Mouse (Mus musculus): ENCODE data around the gene Ccl17. TPM values are rescaled to one million over a fixed set of nuclear protein-coding genes. Genes with fewer than 3 reads are reported as not detected.
A peak's percentile ranks its signal among the peaks of the same experiment; 100 is the strongest.

Gene Ccl17
- polyA plus RNA-seq, 1 experiment from 2014 or later = 0.30 TPM

DNA sequence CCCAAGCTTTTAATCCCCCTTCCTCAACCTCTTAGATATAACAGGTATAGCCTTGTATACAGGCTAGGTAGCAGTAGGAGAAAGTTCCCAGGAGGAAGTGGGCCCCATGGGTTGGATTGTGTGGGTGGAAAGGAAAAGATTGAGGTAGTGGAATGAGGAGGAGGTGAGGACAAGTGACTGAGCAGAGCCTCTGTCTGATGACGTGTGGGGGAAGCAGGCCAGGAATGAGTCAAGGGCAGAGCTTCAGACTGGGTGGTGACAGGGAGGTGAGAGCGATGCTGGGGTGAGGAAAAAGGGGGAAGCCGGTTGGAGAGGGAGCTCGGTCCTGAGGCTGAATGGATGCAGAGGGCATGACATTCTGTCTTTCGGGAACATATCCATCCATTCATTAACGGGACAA, 6.7 kb upstream of the Ccl17 start:
- Histone ChIP-seq H3K9ac (ENCODE audit: low read length) (no peak overlapping the region), H3K4me3 (replicated peaks; ENCODE audit: low read length) (no peak overlapping the region), H3K4me2 (ENCODE audit: low read depth, low read length) (no peak overlapping the region), H3K9me3 (replicated peaks; ENCODE audit: control insufficient read depth, low read length) (no peaks in the 10 kb centered on the region), H3K27ac (ENCODE audit: low read length) (no peak overlapping the region), H3K4me1 (ENCODE audit: control insufficient read depth, insufficient read depth, low read length) (no peaks in the 10 kb centered on the region), H3K36me3 (ENCODE audit: control insufficient read depth, insufficient read depth, low read length) (no peaks in the 10 kb centered on the region), H3K27me3 (ENCODE audit: control insufficient read depth, insufficient read depth, low read length) (no peaks in the 10 kb centered on the region)
- 71% methylated on average over 6 of the region's 6 CpGs for WGBS
- ATAC-seq (ENCODE audit: insufficient read depth, low FRiP score) = no peak

DNA sequence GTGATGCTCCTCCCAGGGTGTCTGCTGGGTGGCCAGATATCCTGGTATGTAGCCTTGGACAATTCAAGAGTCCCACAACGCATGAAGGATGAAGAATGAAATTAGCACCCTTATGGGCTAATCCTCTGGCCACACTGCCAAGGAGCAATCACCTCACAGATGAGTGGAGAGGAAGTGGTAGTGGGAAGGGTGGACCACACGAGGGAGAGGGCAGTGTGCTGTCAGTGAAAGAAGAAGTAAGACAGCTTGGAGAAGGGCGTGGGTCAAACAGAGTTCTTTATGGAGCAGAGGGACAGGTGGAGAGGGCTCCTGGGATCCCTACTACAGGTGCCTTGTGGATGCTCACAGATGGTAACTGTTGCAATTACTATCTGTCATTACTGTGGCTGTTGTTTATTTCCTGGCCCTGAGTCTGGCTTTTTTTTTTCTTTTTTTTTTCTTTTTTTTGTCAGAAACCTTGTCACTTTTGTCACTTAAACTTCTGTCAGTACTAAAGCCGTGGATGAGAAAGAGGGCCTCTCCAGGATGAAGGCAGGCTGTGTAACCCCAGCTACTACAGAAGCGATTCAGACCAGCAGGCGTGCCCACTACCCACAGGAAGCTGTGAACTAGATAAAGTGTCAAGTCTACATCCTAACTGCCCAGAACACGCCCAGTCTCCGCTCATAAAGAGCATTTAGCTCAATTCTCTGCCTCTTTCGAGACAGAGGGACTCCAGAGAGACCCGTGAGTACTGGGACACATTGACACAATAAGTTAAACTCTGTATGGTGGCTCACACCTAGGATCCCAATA, 5.5 kb upstream of the Ccl17 start:
- H3K4me1 ChIP-seq (ENCODE audit: control insufficient read depth, insufficient read depth, low read length) = no peaks in the 10 kb centered on the region
- H3K9ac ChIP-seq (ENCODE audit: low read length) = no peak overlapping the region
- ATAC-seq (ENCODE audit: insufficient read depth, low FRiP score) = no peak
- no peaks in the 10 kb centered on the region for H3K36me3 ChIP-seq (ENCODE audit: control insufficient read depth, insufficient read depth, low read length)
- no peak overlapping the region for H3K4me2 ChIP-seq (ENCODE audit: low read depth, low read length)
- H3K27ac ChIP-seq (ENCODE audit: low read length) = no peak overlapping the region
- H3K27me3 ChIP-seq (ENCODE audit: control insufficient read depth, insufficient read depth, low read length) = no peaks in the 10 kb centered on the region
- WGBS = 64% methylated on average over 10 of the region's 10 CpGs
- no peak overlapping the region for H3K4me3 ChIP-seq (replicated peaks; ENCODE audit: low read length)
- no peaks in the 10 kb centered on the region for H3K9me3 ChIP-seq (replicated peaks; ENCODE audit: control insufficient read depth, low read length)

DNA sequence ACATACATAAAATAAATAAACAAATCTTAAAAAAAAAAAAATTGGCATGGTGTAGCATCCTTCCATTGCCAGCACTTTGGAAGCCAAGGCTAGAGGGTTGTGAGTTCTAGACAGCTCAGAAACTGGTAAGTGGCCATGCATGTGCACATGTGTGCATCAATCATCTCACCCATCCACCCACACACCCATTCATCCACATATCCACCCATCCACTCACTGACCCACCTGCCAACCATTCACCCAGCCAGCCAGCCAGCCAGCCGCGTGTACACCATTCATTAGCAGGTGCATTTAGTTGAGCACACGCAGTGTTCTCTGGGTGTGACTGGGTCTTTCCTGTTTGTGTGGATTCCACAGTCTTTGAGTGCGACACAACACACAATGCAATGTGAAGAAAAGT, 4.4 kb upstream of the Ccl17 start:
- no peak overlapping the region for H3K27ac ChIP-seq (ENCODE audit: low read length)
- no peak overlapping the region for H3K9ac ChIP-seq (ENCODE audit: low read length)
- 71% methylated on average over 4 of the region's 4 CpGs for whole genome bisulfite sequencing
- H3K4me3 ChIP-seq (replicated peaks; ENCODE audit: low read length) = no peak overlapping the region
- H3K4me2 ChIP-seq (ENCODE audit: low read depth, low read length) = no peak overlapping the region
- H3K9me3 ChIP-seq (replicated peaks; ENCODE audit: control insufficient read depth, low read length) = no peaks in the 10 kb centered on the region
- H3K27me3 ChIP-seq (ENCODE audit: control insufficient read depth, insufficient read depth, low read length) = no peaks in the 10 kb centered on the region
- H3K36me3 ChIP-seq (ENCODE audit: control insufficient read depth, insufficient read depth, low read length) = no peaks in the 10 kb centered on the region
- no peak for ATAC-seq (ENCODE audit: insufficient read depth, low FRiP score)
- H3K4me1 ChIP-seq (ENCODE audit: control insufficient read depth, insufficient read depth, low read length) = no peaks in the 10 kb centered on the region

DNA sequence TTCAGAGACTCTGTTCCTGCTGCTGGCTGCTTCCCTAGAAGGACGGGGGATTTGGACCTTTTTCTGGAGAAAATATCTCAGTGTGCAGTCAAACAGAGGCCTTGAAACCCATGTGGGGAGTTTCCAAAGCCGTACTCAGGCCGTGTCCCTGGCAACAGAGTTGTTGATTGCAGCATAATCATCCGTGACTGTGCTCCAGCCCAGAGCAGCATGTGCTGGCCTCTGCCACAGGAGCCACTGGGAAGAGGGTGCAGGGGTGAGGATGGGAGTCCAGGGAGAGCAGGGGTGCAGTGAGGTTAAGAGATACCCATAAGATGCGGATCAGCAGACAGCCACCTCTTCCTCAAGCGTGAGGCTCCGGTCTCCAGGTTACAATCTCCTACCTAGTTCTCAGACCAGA, 2.7 kb upstream of the Ccl17 start:
- Histone ChIP-seq H3K36me3 (ENCODE audit: control insufficient read depth, insufficient read depth, low read length) (no peaks in the 10 kb centered on the region), H3K4me2 (ENCODE audit: low read depth, low read length) (no peak overlapping the region), H3K9me3 (replicated peaks; ENCODE audit: control insufficient read depth, low read length) (no peaks in the 10 kb centered on the region), H3K9ac (ENCODE audit: low read length) (no peak overlapping the region), H3K4me3 (replicated peaks; ENCODE audit: low read length) (no peak overlapping the region), H3K4me1 (ENCODE audit: control insufficient read depth, insufficient read depth, low read length) (no peaks in the 10 kb centered on the region), H3K27ac (ENCODE audit: low read length) (no peak overlapping the region), H3K27me3 (ENCODE audit: control insufficient read depth, insufficient read depth, low read length) (no peaks in the 10 kb centered on the region)
- 65% methylated on average over 7 of the region's 7 CpGs for WGBS
- ATAC-seq (ENCODE audit: insufficient read depth, low FRiP score) = no peak

DNA sequence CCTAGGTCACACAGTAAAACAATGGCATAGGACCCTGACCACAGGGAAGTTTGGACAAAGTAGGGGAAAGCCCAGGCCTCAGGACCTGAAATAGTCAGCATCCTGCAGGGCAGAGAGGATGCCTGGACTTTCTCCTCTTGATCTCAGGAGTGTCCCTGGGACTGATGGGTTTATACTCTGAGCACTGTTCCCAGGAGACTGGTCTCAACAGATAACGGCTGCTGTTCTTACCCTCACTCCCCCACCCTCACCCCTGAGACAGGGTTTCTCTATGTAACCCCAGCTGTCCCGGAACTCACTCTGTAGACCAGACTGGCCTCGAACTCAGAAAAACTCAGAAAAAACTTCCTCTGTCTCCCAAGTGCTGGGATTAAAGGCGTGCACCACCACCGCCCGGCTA, 1.9 kb upstream of the Ccl17 start:
- Histone ChIP-seq H3K4me2 (ENCODE audit: low read depth, low read length) (no peak overlapping the region), H3K27me3 (ENCODE audit: control insufficient read depth, insufficient read depth, low read length) (no peaks in the 10 kb centered on the region), H3K27ac (ENCODE audit: low read length) (no peak overlapping the region), H3K4me1 (ENCODE audit: control insufficient read depth, insufficient read depth, low read length) (no peaks in the 10 kb centered on the region), H3K36me3 (ENCODE audit: control insufficient read depth, insufficient read depth, low read length) (no peaks in the 10 kb centered on the region), H3K9ac (ENCODE audit: low read length) (no peak overlapping the region), H3K4me3 (replicated peaks; ENCODE audit: low read length) (no peak overlapping the region), H3K9me3 (replicated peaks; ENCODE audit: control insufficient read depth, low read length) (no peaks in the 10 kb centered on the region)
- 71% methylated on average over 6 of the region's 6 CpGs for WGBS
- ATAC-seq (ENCODE audit: insufficient read depth, low FRiP score) = no peak

DNA sequence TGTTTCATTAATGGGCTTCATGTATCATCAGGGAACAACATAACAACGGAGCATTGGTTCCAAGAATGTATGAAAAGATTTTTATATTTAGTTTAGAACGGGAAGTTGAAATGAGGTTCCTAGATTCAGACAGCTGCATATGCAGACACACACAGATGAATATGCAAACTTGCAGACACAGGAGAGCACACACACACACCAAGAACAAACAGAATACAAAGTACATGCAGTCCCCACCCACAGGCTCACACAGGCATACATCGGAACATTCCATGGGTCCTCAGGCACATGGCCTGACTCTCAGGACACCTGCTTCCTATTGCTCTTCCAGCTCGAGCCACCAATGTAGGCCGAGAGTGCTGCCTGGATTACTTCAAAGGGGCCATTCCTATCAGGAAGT, 602 bp downstream of the Ccl17 start:
- 72% methylated on average over 5 of the region's 5 CpGs for WGBS

DNA sequence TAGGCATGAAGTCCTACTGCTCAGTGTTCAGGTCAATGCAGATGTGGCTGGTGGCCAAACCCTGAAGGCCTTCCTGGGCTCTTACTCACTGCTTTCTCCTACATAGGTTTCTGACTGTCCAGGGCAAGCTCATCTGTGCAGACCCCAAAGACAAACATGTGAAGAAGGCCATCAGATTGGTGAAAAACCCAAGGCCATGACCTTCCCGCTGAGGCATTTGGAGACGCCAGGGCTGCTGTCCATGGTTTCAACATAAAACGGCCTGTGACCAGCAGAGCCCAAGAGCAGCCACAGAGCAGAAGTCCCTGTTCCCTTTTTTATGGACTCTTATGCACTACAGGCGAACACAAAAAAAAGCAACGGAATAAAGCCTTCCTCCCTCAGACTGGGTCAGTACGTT, 1.4 kb downstream of the Ccl17 start:
- Histone ChIP-seq H3K9me3 (replicated peaks; ENCODE audit: control insufficient read depth, low read length) (no peaks in the 10 kb centered on the region), H3K27me3 (ENCODE audit: control insufficient read depth, insufficient read depth, low read length) (no peaks in the 10 kb centered on the region), H3K4me3 (replicated peaks; ENCODE audit: low read length) (no peak overlapping the region), H3K4me1 (ENCODE audit: control insufficient read depth, insufficient read depth, low read length) (no peaks in the 10 kb centered on the region), H3K9ac (ENCODE audit: low read length) (no peak overlapping the region), H3K4me2 (ENCODE audit: low read depth, low read length) (no peak overlapping the region), H3K27ac (ENCODE audit: low read length) (no peak overlapping the region), H3K36me3 (ENCODE audit: control insufficient read depth, insufficient read depth, low read length) (no peaks in the 10 kb centered on the region)
- ATAC-seq (ENCODE audit: insufficient read depth, low FRiP score) = no peak
- 65% methylated on average over 6 of the region's 6 CpGs for WGBS

More for the DNA sequence above, 602 bp downstream of the Ccl17 start:
- Histone ChIP-seq H3K27ac (ENCODE audit: low read length) (no peak overlapping the region), H3K4me3 (replicated peaks; ENCODE audit: low read length) (no peak overlapping the region), H3K4me1 (ENCODE audit: control insufficient read depth, insufficient read depth, low read length) (no peaks in the 10 kb centered on the region), H3K4me2 (ENCODE audit: low read depth, low read length) (no peak overlapping the region), H3K9me3 (replicated peaks; ENCODE audit: control insufficient read depth, low read length) (no peaks in the 10 kb centered on the region), H3K36me3 (ENCODE audit: control insufficient read depth, insufficient read depth, low read length) (no peaks in the 10 kb centered on the region), H3K9ac (ENCODE audit: low read length) (no peak overlapping the region), H3K27me3 (ENCODE audit: control insufficient read depth, insufficient read depth, low read length) (no peaks in the 10 kb centered on the region)
- no peak for ATAC-seq (ENCODE audit: insufficient read depth, low FRiP score)

DNA sequence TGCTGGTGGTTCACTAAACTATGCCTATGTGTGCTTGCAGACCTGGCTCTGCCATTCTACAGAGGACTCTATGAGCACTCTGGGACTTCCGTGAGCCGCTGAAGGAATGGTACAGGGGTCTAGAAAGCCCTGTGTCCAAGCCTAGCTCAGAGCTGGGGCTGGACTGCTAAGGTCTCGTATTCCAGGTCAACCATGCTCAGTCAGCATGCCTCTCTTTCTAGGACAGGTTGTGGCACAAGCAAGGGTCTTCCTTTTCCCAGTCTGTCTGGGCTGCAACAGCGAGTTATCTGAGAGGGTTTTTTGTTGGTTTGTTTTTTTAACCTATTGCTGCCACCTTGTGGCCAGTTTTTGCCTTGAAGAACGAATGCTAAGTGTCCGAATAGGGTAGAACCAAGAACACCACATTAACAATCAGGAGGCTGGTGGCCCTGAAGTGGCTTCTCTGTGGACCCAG, 2.4 kb downstream of the Ccl17 start:
- no peak overlapping the region for H3K27ac ChIP-seq (ENCODE audit: low read length)
- no peaks in the 10 kb centered on the region for H3K36me3 ChIP-seq (ENCODE audit: control insufficient read depth, insufficient read depth, low read length)
- H3K4me3 ChIP-seq (replicated peaks; ENCODE audit: low read length) = no peak overlapping the region
- H3K4me1 ChIP-seq (ENCODE audit: control insufficient read depth, insufficient read depth, low read length) = no peaks in the 10 kb centered on the region
- H3K27me3 ChIP-seq (ENCODE audit: control insufficient read depth, insufficient read depth, low read length) = no peaks in the 10 kb centered on the region
- peak overlapping the region; percentile 58 for H3K9ac ChIP-seq (ENCODE audit: low read length)
- peak overlapping the region; percentile 31; the same call in 1 of the 2 replicates for H3K4me2 ChIP-seq (ENCODE audit: low read depth, low read length)
- no peaks in the 10 kb centered on the region for H3K9me3 ChIP-seq (replicated peaks; ENCODE audit: control insufficient read depth, low read length)
- WGBS = 29% methylated on average over 6 of the region's 6 CpGs
- peak; percentile 56; the same call in 1 of the 2 replicates for ATAC-seq (ENCODE audit: insufficient read depth, low FRiP score)

DNA sequence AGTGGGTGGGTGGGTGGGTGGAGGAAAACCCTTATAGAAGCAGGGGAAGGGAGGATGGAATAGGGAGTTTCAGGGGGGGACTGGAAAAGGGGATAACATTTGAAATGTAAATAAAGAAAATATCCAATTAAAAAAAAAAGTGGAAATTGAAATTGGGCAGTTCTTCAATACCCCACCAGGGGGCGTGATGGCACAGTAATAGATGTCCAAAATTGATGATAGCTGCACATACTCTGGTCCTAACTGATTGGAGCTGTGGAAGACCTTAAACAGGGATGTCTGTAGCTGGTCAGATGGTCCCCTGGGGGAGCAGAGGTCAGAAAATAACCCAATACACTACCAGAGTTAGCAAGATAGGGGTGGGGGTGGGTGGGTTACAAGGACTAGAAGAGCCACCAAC, 4.3 kb downstream of the Ccl17 start:
- Histone ChIP-seq H3K27me3 (ENCODE audit: control insufficient read depth, insufficient read depth, low read length) (no peaks in the 10 kb centered on the region), H3K4me1 (ENCODE audit: control insufficient read depth, insufficient read depth, low read length) (no peaks in the 10 kb centered on the region), H3K4me3 (replicated peaks; ENCODE audit: low read length) (no peak overlapping the region), H3K4me2 (ENCODE audit: low read depth, low read length) (no peak overlapping the region), H3K27ac (ENCODE audit: low read length) (no peak overlapping the region), H3K36me3 (ENCODE audit: control insufficient read depth, insufficient read depth, low read length) (no peaks in the 10 kb centered on the region), H3K9me3 (replicated peaks; ENCODE audit: control insufficient read depth, low read length) (no peaks in the 10 kb centered on the region), H3K9ac (ENCODE audit: low read length) (no peak overlapping the region)
- WGBS = 0% methylated on average over 1 of the region's 1 CpGs
- ATAC-seq (ENCODE audit: insufficient read depth, low FRiP score) = no peak
